Mouse (Mus musculus) frontal cortex, adult 2 months (tissue): ENCODE data around the gene Asb18. TPM values are rescaled to one million over a fixed set of nuclear protein-coding genes. Genes with fewer than 3 reads are reported as not detected.

Source experiments
- DNase-seq, 2 experiments: peaks; one replicate each; pipeline ENCODE4 v3.0.0; 2022; ENCODE audit warnings: low spot score in 1 of 2; ENCODE audit errors: extremely low spot score in 1 of 2
- polyA plus RNA-seq: library from polyadenylated mRNA; depleted of rRNA; stranded (reverse); fragments of >200 nt; gene quantifications from 2 replicates; pipeline ENCODE4 v1.2.3, GENCODE M21; 2012

Gene Asb18
- polyA plus RNA-seq, 1 experiment = 1.0 TPM

GRCm38 (mm10) chr1:89974541-89974940 lies 39.9 kb downstream of the Asb18 start:
- no peak for DNase-seq

- no peak for DNase-seq
Observed at GRCm38 (mm10) chr1:89971848-89972247, 42.6 kb downstream of the Asb18 start.

GRCm38 (mm10) chr1:89969714-89970110 lies 44.8 kb downstream of the Asb18 start:
- no peak for DNase-seq

- DNase-seq = no peak
Observed at GRCm38 (mm10) chr1:89969072-89969713, 45.3 kb downstream of the Asb18 start.

- peak in 1 of 2 experiments; percentile 54 for DNase-seq
Observed at GRCm38 (mm10) chr1:89968111-89968851, 46.2 kb downstream of the Asb18 start.

GRCm38 (mm10) chr1:89967585-89967984 lies 46.9 kb downstream of the Asb18 start:
- DNase-seq = peak in 1 of 2 experiments; percentile 27

- no peak for DNase-seq
Observed at GRCm38 (mm10) chr1:89964426-89964825, 50.0 kb downstream of the Asb18 start.

GRCm38 (mm10) chr1:89963296-89963695 lies 51.2 kb downstream of the Asb18 start:
- no peak for DNase-seq

- DNase-seq = no peak
Observed at GRCm38 (mm10) chr1:89962092-89962491, 52.4 kb downstream of the Asb18 start.

GRCm38 (mm10) chr1:89959393-89959792 lies 55.1 kb downstream of the Asb18 start:
- DNase-seq = no peak

GRCm38 (mm10) chr1:89943202-89943601 lies 71.3 kb downstream of the Asb18 start:
- DNase-seq = peak in 1 of 2 experiments; percentile 81

GRCm38 (mm10) chr1:89942395-89942976 lies 72.0 kb downstream of the Asb18 start:
- DNase-seq = no peak

- no peak for DNase-seq
Observed at GRCm38 (mm10) chr1:89941701-89942381, 72.6 kb downstream of the Asb18 start.

GRCm38 (mm10) chr1:89940961-89941524 lies 73.4 kb downstream of the Asb18 start:
- no peak for DNase-seq

GRCm38 (mm10) chr1:89939981-89940726 lies 74.3 kb downstream of the Asb18 start:
- peak in 1 of 2 experiments; percentile 52 for DNase-seq

GRCm38 (mm10) chr1:89939596-89939960 lies 74.9 kb downstream of the Asb18 start:
- no peak for DNase-seq

GRCm38 (mm10) chr1:89938884-89939595 lies 75.4 kb downstream of the Asb18 start:
- DNase-seq = no peak

- no peak for DNase-seq
Observed at GRCm38 (mm10) chr1:89935493-89936348, 78.7 kb downstream of the Asb18 start.
